Mouse (Mus musculus) liver, embryonic 16.5 days (tissue): ENCODE results near the gene Eif4ebp2. TPM values are rescaled to one million over a fixed set of nuclear protein-coding genes. Genes with fewer than 3 reads are reported as not detected.
A peak's percentile ranks its signal among the peaks of the same experiment; 100 is the strongest.

ENCODE experiments used
- ATAC-seq: fragments of 200-750 bp; cut with Nextera tagmentation; 2 replicates; pipeline ENCODE4 v1.8.0; 2017; ENCODE audit warnings: low read depth, mild to moderate bottlenecking, moderate number of reproducible peaks, moderate library complexity
- H3K27ac ChIP-seq: fragments of 300-500 bp; sonication (generic); 2 replicates; pipeline ENCODE4 v1.5.1; 2014; ENCODE audit warnings: mild to moderate bottlenecking, low read length
- H3K27me3 ChIP-seq: fragments of 300-500 bp; sonication (generic); 2 replicates; pipeline ENCODE4 v1.6.1; 2014; ENCODE audit warnings: low read depth, low read length, mixed read lengths; ENCODE audit not compliant: control insufficient read depth, insufficient read depth
- H3K36me3 ChIP-seq: fragments of 300-500 bp; sonication (generic); 2 replicates; pipeline ENCODE4 v1.6.1; 2014; ENCODE audit warnings: mild to moderate bottlenecking; ENCODE audit not compliant: control insufficient read depth, insufficient read depth
- H3K4me1 ChIP-seq: fragments of 300-500 bp; sonication (generic); 2 replicates; pipeline ENCODE4 v1.6.1; 2014; ENCODE audit warnings: low read depth, low read length, mixed read lengths; ENCODE audit not compliant: control insufficient read depth
- H3K4me2 ChIP-seq: fragments of 300-500 bp; sonication (generic); 2 replicates; pipeline ENCODE4 v1.6.1; 2014; ENCODE audit warnings: low read depth, low read length, mixed read lengths
- H3K4me3 ChIP-seq: fragments of 300-500 bp; sonication (generic); 2 replicates; pipeline ENCODE4 v1.5.1; 2014; ENCODE audit warnings: low read depth, mild to moderate bottlenecking, low read length
- H3K9ac ChIP-seq: fragments of 300-500 bp; sonication (generic); 2 replicates; pipeline ENCODE4 v1.6.1; 2014; ENCODE audit warnings: low read depth, low read length
- H3K9me3 ChIP-seq: fragments of 300-500 bp; sonication (generic); replicated peaks from 2 replicates; pipeline ENCODE4 v1.6.1; 2016; ENCODE audit warnings: low read length; ENCODE audit not compliant: control insufficient read depth
- WGBS: fragments of 180-500 bp; shearing (Covaris S2); extraction: QIAGEN DNeasy Blood & Tissue Kit; methylation state at CpG from one replicate; pipeline ENCODE4 v1.1.7; 2014; ENCODE audit not compliant: insufficient replicate concordance; 5-methylcytosine and 5-hydroxymethylcytosine counted together
- polyA plus RNA-seq: library from polyadenylated mRNA; unstranded; fragments of >200 nt; fragmentation: Nextera tagmentation; extraction: Ambion mirVana; gene quantifications from 2 replicates; pipeline ENCODE4 v1.2.1, GENCODE M21; 2015

Gene Eif4ebp2
- polyA plus RNA-seq, 1 experiment from 2014 or later, result 39.4 TPM

DNA sequence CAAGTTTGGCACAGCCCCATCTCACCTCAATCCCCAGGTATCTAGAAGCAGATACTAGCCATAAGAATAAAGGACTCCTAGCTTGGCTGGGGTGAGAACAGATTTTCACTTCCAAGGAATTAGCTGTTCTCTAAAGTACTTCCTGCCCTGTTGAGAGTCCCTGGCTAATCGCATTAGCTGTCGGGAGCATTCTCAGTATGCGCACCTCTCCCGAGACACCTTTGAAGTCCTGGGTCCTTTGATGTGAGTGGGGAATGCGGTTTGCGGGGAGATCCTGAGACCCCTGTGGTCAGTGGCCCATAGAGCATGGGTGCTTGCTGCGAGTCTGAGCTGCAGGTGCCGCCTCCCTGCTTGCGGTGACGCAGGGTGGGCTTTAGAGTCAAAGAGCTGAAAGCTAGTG lies 46.5 kb downstream of the Eif4ebp2 start:
- no peak overlapping the region for H3K4me2 ChIP-seq

DNA sequence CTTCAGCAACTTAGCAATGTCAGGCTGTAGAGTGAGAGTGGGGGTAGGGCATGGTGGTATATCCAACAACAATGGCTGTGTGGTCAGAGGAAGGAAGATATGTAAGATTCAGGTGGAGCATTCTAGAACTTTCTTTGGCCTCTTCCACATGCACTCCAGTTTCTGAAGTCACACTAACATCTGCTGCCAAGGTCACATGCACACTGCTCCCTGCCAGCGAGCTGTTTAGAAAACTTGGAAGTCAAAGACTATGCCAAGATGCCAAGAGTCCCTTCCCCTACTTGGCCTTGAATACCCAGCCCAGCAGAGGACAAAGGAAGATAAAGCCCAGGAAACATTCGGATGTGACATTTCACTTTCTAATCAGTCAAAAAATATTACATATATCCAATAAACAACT lies 49.5 kb downstream of the Eif4ebp2 start:
- H3K4me3 ChIP-seq, result no peak overlapping the region
- no peaks in the 10 kb centered on the region for H3K9me3 ChIP-seq
- 68% methylated on average over 2 of the region's 2 CpGs for WGBS
- no peaks in the 10 kb centered on the region; the same call in 1 of the 2 replicates for H3K27me3 ChIP-seq
- no peaks in the 10 kb centered on the region for H3K36me3 ChIP-seq
- H3K4me2 ChIP-seq, result no peak overlapping the region
- H3K9ac ChIP-seq, result no peak overlapping the region
- no peak for ATAC-seq
- no peak overlapping the region for H3K27ac ChIP-seq
- no peaks in the 10 kb centered on the region for H3K4me1 ChIP-seq

More for the DNA sequence above, 46.5 kb downstream of the Eif4ebp2 start:
- Histone ChIP-seq H3K9me3 (no peaks in the 10 kb centered on the region), H3K9ac (no peak overlapping the region), H3K36me3 (no peaks in the 10 kb centered on the region), H3K4me1 (peaks cover 3% of the 10 kb centered on the region; the same call in 1 of the 2 replicates), H3K4me3 (no peak overlapping the region), H3K27me3 (no peaks in the 10 kb centered on the region; the same call in 1 of the 2 replicates), H3K27ac (no peak overlapping the region)
- WGBS, result 21% methylated on average over 10 of the region's 10 CpGs
- no peak for ATAC-seq

- no peak overlapping the region for H3K9ac ChIP-seq
- ATAC-seq, result no peak
These were observed 50.0 kb downstream of the Eif4ebp2 start for GRCm38 (mm10) chr10:61402480-61402879.

DNA sequence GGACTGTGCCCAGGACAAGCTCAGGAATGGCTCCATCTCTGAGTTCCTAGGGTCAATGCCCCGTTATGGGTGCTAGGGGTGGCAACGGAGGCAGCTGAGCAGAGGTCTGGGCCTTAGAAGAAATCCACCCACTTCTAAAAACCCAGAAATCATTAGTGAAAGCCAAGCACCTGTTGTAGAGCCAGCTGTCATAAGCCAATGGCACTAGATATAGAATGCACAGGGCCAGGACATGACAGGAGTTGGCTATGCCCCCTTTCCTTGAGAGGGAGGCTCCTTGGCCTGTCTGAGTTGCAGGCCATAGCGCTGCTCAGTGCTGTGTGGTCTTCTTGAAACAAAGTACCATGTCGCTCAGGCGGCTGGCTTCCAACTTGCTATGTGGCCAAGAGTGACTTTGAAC lies 52.1 kb downstream of the Eif4ebp2 start:
- 78% methylated on average over 5 of the region's 5 CpGs for WGBS
- ATAC-seq, result no peak
- H3K9ac ChIP-seq, result no peak overlapping the region
- no peak overlapping the region for H3K4me3 ChIP-seq
- H3K27me3 ChIP-seq, result no peaks in the 10 kb centered on the region; the same call in 1 of the 2 replicates
- H3K4me2 ChIP-seq, result no peak overlapping the region
- no peaks in the 10 kb centered on the region for H3K36me3 ChIP-seq
- no peaks in the 10 kb centered on the region for H3K9me3 ChIP-seq
- H3K4me1 ChIP-seq, result no peaks in the 10 kb centered on the region
- H3K27ac ChIP-seq, result no peak overlapping the region

More at GRCm38 (mm10) chr10:61402480-61402879, 50.0 kb downstream of the Eif4ebp2 start:
- Histone ChIP-seq H3K4me2 (no peak overlapping the region), H3K9me3 (no peaks in the 10 kb centered on the region), H3K27ac (no peak overlapping the region), H3K4me1 (no peaks in the 10 kb centered on the region), H3K27me3 (no peaks in the 10 kb centered on the region; the same call in 1 of the 2 replicates), H3K36me3 (no peaks in the 10 kb centered on the region), H3K4me3 (no peak overlapping the region)
- WGBS, result 44% methylated on average over 5 of the region's 5 CpGs

GRCm38 (mm10) chr10:61399156-61399734 lies 53.2 kb downstream of the Eif4ebp2 start:
- ATAC-seq, result peak; percentile 54; the same call in 1 of the 2 replicates
- no peaks in the 10 kb centered on the region; the same call in 1 of the 2 replicates for H3K4me1 ChIP-seq
- no peak overlapping the region for H3K9ac ChIP-seq
- H3K4me3 ChIP-seq, result no peak overlapping the region
- H3K4me2 ChIP-seq, result no peak overlapping the region
- no peak overlapping the region for H3K27ac ChIP-seq
- WGBS, result 19% methylated on average over 13 of the region's 13 CpGs
- no peaks in the 10 kb centered on the region for H3K36me3 ChIP-seq
- no peaks in the 10 kb centered on the region for H3K27me3 ChIP-seq
- no peaks in the 10 kb centered on the region for H3K9me3 ChIP-seq

GRCm38 (mm10) chr10:61398125-61398524 lies 54.3 kb downstream of the Eif4ebp2 start:
- no peak for ATAC-seq
- H3K4me1 ChIP-seq, result no peaks in the 10 kb centered on the region; the same call in 1 of the 2 replicates
- no peaks in the 10 kb centered on the region for H3K9me3 ChIP-seq
- H3K9ac ChIP-seq, result no peak overlapping the region
- H3K36me3 ChIP-seq, result no peaks in the 10 kb centered on the region
- H3K27me3 ChIP-seq, result no peaks in the 10 kb centered on the region
- H3K27ac ChIP-seq, result no peak overlapping the region
- no peak overlapping the region for H3K4me2 ChIP-seq
- WGBS, result 57% methylated on average over 3 of the region's 3 CpGs
- H3K4me3 ChIP-seq, result no peak overlapping the region

GRCm38 (mm10) chr10:61394476-61395136 lies 57.9 kb downstream of the Eif4ebp2 start:
- ATAC-seq, result no peak
- Histone ChIP-seq H3K4me3 (no peak overlapping the region), H3K27me3 (no peaks in the 10 kb centered on the region), H3K36me3 (no peaks in the 10 kb centered on the region), H3K4me1 (no peaks in the 10 kb centered on the region; the same call in 1 of the 2 replicates), H3K9ac (no peak overlapping the region), H3K9me3 (no peaks in the 10 kb centered on the region), H3K4me2 (no peak overlapping the region), H3K27ac (no peak overlapping the region)
- 24% methylated on average over 9 of the region's 9 CpGs for WGBS

DNA sequence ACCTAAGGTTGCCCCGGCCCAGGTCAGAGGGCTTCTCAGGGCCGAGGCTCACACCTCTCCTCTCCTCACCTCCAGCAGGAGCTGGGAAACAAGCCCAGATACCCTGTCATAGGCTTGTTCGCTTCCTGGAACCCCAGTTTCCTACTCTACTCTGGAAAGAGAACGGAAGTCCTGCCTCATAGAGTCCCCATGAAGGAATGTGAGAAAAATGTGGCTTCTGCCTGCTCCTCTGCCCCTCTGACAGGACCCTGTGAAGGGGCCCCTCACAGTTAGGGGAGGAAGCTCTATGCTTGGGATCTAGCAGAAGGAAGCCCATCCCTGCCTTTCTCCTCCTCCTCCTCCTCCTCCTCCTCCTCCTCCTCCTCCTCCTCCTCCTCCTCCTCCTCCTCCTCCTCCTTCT lies 59.9 kb downstream of the Eif4ebp2 start:
- no peak overlapping the region for H3K27ac ChIP-seq
- 32% methylated on average over 4 of the region's 4 CpGs for WGBS
- no peaks in the 10 kb centered on the region for H3K9me3 ChIP-seq
- H3K4me2 ChIP-seq, result no peak overlapping the region
- H3K27me3 ChIP-seq, result no peaks in the 10 kb centered on the region
- H3K4me3 ChIP-seq, result no peak overlapping the region
- no peak overlapping the region for H3K9ac ChIP-seq
- H3K36me3 ChIP-seq, result no peaks in the 10 kb centered on the region
- ATAC-seq, result no peak
- H3K4me1 ChIP-seq, result no peaks in the 10 kb centered on the region; the same call in 1 of the 2 replicates

GRCm38 (mm10) chr10:61390148-61390547 lies 62.3 kb downstream of the Eif4ebp2 start:
- Histone ChIP-seq H3K9me3 (no peaks in the 10 kb centered on the region), H3K36me3 (no peaks in the 10 kb centered on the region), H3K4me3 (no peak overlapping the region), H3K27me3 (no peaks in the 10 kb centered on the region), H3K27ac (no peak overlapping the region), H3K9ac (no peak overlapping the region), H3K4me2 (no peak overlapping the region), H3K4me1 (no peaks in the 10 kb centered on the region; the same call in 1 of the 2 replicates)
- WGBS, result 37% methylated on average over 2 of the region's 2 CpGs
- no peak for ATAC-seq
